Mouse (Mus musculus) Patski (cell line): ENCODE measurements around the gene Ntng1. TPM values are rescaled to one million over a fixed set of nuclear protein-coding genes. Genes with fewer than 3 reads are reported as not detected.
A peak's percentile ranks its signal among the peaks of the same experiment; 100 is the strongest.

Source experiments
- ATAC-seq: fragments of 100-300 bp; one replicate; pipeline ENCODE4 v1.8.0; 2021
- CTCF ChIA-PET: fragments of 350-600 bp; sonication (Branson Sonifier 250); formaldehyde crosslinking; loops from one replicate; lab custom pipeline; 2022; ENCODE audit warnings: inconsistent platforms; lab: Charles Lee
- POLR2A ChIA-PET: fragments of 350-600 bp; sonication (Branson Sonifier 250); formaldehyde crosslinking; loops from one replicate; lab custom pipeline; 2022; ENCODE audit warnings: antibody characterized with exemption, inconsistent platforms; lab: Charles Lee
- DNase-seq: peaks from one replicate; pipeline ENCODE4 v3.0.0-alpha.2; 2011; ENCODE audit warnings: low read depth, low spot score
- H3K27me3 ChIP-seq: fragments of 371-371 bp; one replicate; pipeline ENCODE4 v1.5.1; 2021
- CTCF ChIP-seq: fragments of 100-300 bp; IDR thresholded peaks from one replicate; pipeline ENCODE4 v1.5.1; 2021
- in situ Hi-C: fragments of 300-500 bp; cut with MboI; formaldehyde crosslinking; loops from 3 replicates; pipeline ENCODE4 v1.11.1; 2018; ENCODE audit warnings: low pct_unique_long_range_greater_than_20kb, mixed read lengths
- polyA plus RNA-seq: library from polyadenylated mRNA; unstranded; gene quantifications from one replicate; pipeline ENCODE4 v1.2.3, GENCODE M21; 2021

Gene Ntng1
- polyA plus RNA-seq, 1 experiment from 2014 or later = 4.4 TPM

GRCm38 (mm10) chr3:110055915-110056314 lies 87.9 kb downstream of the Ntng1 start:
- POLR2A ChIA-PET = no interaction called here
- TF ChIP-seq CTCF = no peak
- DNase-seq (no peak), ATAC-seq (no peak)
- CTCF ChIA-PET = interaction anchor here (1.1 to 1.2 kb wide), 2 partner anchors 9 to 40 kb away, joined by 4 to 5 read pairs; no protein-coding TSS in a partner anchor
- H3K27me3 ChIP-seq = no peaks in the 10 kb centered on the region
- in situ Hi-C loops = no loop called here

- CTCF ChIA-PET = interaction anchor here (1.1 to 1.8 kb wide), 3 partner anchors 9 to 39 kb away, joined by 4 to 5 read pairs (median 4); no protein-coding TSS in a partner anchor
- no peak for TF ChIP-seq CTCF
- DNase-seq (no peak), ATAC-seq (no peak)
- POLR2A ChIA-PET = no interaction called here
- H3K27me3 ChIP-seq = no peaks in the 10 kb centered on the region
- in situ Hi-C loops = no loop called here
These were observed 88.4 kb downstream of the Ntng1 start for GRCm38 (mm10) chr3:110055433-110055832.

GRCm38 (mm10) chr3:110054125-110054524 lies 89.7 kb downstream of the Ntng1 start:
- CTCF ChIA-PET = interaction anchor here (0.8 to 1.9 kb wide), 6 partner anchors 11 to 47 kb away, joined by 3 to 5 read pairs (median 3); no protein-coding TSS in a partner anchor
- no peak for TF ChIP-seq CTCF
- DNase-seq (no peak), ATAC-seq (no peak)
- in situ Hi-C loops = no loop called here
- H3K27me3 ChIP-seq = no peaks in the 10 kb centered on the region
- POLR2A ChIA-PET = no interaction called here

- ChIA-PET CTCF (interaction anchor here (1.5 kb wide), 1 partner anchor 73 kb away, joined by 3 read pairs; no protein-coding TSS in a partner anchor), POLR2A (no interaction called here)
- TF ChIP-seq CTCF = no peak
- no peak for ATAC-seq
- in situ Hi-C loops = no loop called here
- DNase-seq = no peak
- H3K27me3 ChIP-seq = no peaks in the 10 kb centered on the region
These were observed 95.7 kb downstream of the Ntng1 start for GRCm38 (mm10) chr3:110048152-110048551.

GRCm38 (mm10) chr3:110046750-110047149 lies 97.1 kb downstream of the Ntng1 start:
- TF ChIP-seq CTCF = no peak
- in situ Hi-C loops = no loop called here
- CTCF ChIA-PET = interaction anchor here (0.9 to 3.5 kb wide), 6 partner anchors 9 to 197 kb away, joined by 3 to 13 read pairs (median 4); no protein-coding TSS in a partner anchor
- no peaks in the 10 kb centered on the region for H3K27me3 ChIP-seq
- POLR2A ChIA-PET = no interaction called here
- DNase-seq (no peak), ATAC-seq (no peak)

- DNase-seq (no peak), ATAC-seq (peak; percentile 91)
- H3K27me3 ChIP-seq = no peaks in the 10 kb centered on the region
- in situ Hi-C loops = no loop called here
- TF ChIP-seq CTCF = no peak
- ChIA-PET POLR2A (no interaction called here), CTCF (interaction anchor here (3.5 kb wide), 1 partner anchor 13 kb away, joined by 13 read pairs; no protein-coding TSS in a partner anchor)
These were observed 99.6 kb downstream of the Ntng1 start for GRCm38 (mm10) chr3:110044209-110044608.

GRCm38 (mm10) chr3:110043641-110044187 lies 100.1 kb downstream of the Ntng1 start:
- in situ Hi-C loops = no loop called here
- no peak for DNase-seq
- no peak for ATAC-seq
- no peaks in the 10 kb centered on the region for H3K27me3 ChIP-seq
- no peak for TF ChIP-seq CTCF
- POLR2A ChIA-PET = no interaction called here
- CTCF ChIA-PET = no interaction called here

- DNase-seq = no peak
- ATAC-seq = no peak
- TF ChIP-seq CTCF = no peak
- POLR2A ChIA-PET = interaction anchor here (0.6 kb wide), 1 partner anchor 11 kb away, joined by 3 read pairs; no protein-coding TSS in a partner anchor
- in situ Hi-C loops = no loop called here
- CTCF ChIA-PET = interaction anchor here (1.3 to 1.9 kb wide), 3 partner anchors 12 to 172 kb away, joined by 3 to 7 read pairs (median 4); no protein-coding TSS in a partner anchor
- no peaks in the 10 kb centered on the region for H3K27me3 ChIP-seq
These were observed 120.8 kb downstream of the Ntng1 start for GRCm38 (mm10) chr3:110022783-110023599.

GRCm38 (mm10) chr3:110010870-110011626 lies 132.8 kb downstream of the Ntng1 start:
- POLR2A ChIA-PET = no interaction called here
- no peaks in the 10 kb centered on the region for H3K27me3 ChIP-seq
- ATAC-seq = peak; percentile 46
- TF ChIP-seq CTCF = no peak
- in situ Hi-C loops = no loop called here
- CTCF ChIA-PET = interaction anchor here (0.8 to 1.8 kb wide), 8 partner anchors 10 to 84 kb away, joined by 3 to 6 read pairs (median 3); no protein-coding TSS in a partner anchor
- peak; percentile 10 for DNase-seq

GRCm38 (mm10) chr3:110010441-110010840 lies 133.4 kb downstream of the Ntng1 start:
- TF ChIP-seq CTCF = no peak
- ChIA-PET CTCF (interaction anchor here (0.7 to 1.8 kb wide), 8 partner anchors 9 to 131 kb away, joined by 3 to 6 read pairs (median 3); no protein-coding TSS in a partner anchor), POLR2A (no interaction called here)
- ATAC-seq (peak; percentile 67), DNase-seq (peak; percentile 42)
- in situ Hi-C loops = no loop called here
- no peaks in the 10 kb centered on the region for H3K27me3 ChIP-seq
